Mouse (Mus musculus) forebrain, postnatal 0 days (tissue): ENCODE measurements around the gene Lrg1. TPM values are rescaled to one million over a fixed set of nuclear protein-coding genes. Genes with fewer than 3 reads are reported as not detected.

Source experiments
- ATAC-seq: fragments of 200-750 bp; cut with Nextera tagmentation; 2 replicates; pipeline ENCODE4 v1.8.0; 2017; ENCODE audit warnings: mild to moderate bottlenecking, moderate library complexity
- DNase-seq: peaks from one replicate; pipeline ENCODE4 v3.0.0-alpha.2; 2015
- H3K27ac ChIP-seq: fragments of 300-500 bp; sonication (generic); 2 replicates; pipeline ENCODE4 v1.5.1; 2014; ENCODE audit warnings: low read depth, mild to moderate bottlenecking, antibody characterized with exemption, low read length, moderate library complexity, mixed read lengths
- H3K27me3 ChIP-seq: fragments of 300-500 bp; sonication (generic); 2 replicates; pipeline ENCODE4 v1.6.1; 2014; ENCODE audit warnings: mild to moderate bottlenecking, low read length, mixed read lengths; ENCODE audit not compliant: insufficient read depth
- H3K36me3 ChIP-seq: fragments of 300-500 bp; sonication (generic); 2 replicates; pipeline ENCODE4 v1.6.1; 2014; ENCODE audit warnings: mild to moderate bottlenecking, moderate library complexity; ENCODE audit not compliant: insufficient read depth
- H3K4me1 ChIP-seq: fragments of 300-500 bp; sonication (generic); 2 replicates; pipeline ENCODE4 v1.6.1; 2014; ENCODE audit warnings: antibody characterized with exemption; ENCODE audit not compliant: insufficient read depth
- H3K4me2 ChIP-seq: fragments of 300-500 bp; sonication (generic); 2 replicates; pipeline ENCODE4 v1.6.1; 2014; ENCODE audit warnings: low read depth, mild to moderate bottlenecking, moderate library complexity
- H3K4me3 ChIP-seq: fragments of 300-500 bp; sonication (generic); 2 replicates; pipeline ENCODE4 v1.5.1; 2014; ENCODE audit warnings: low read depth, low read length, mixed read lengths
- H3K9ac ChIP-seq: fragments of 300-500 bp; sonication (generic); 2 replicates; pipeline ENCODE4 v1.6.1; 2014; ENCODE audit warnings: mild to moderate bottlenecking
- H3K9me3 ChIP-seq: fragments of 300-500 bp; sonication (generic); 2 replicates; pipeline ENCODE4 v1.6.1; 2016; ENCODE audit warnings: low read length
- CTCF ChIP-seq: sonication (generic); IDR thresholded peaks from 2 replicates; pipeline ENCODE4 v1.5.1; 2016; ENCODE audit warnings: antibody characterized with exemption, control low read depth, low read depth
- WGBS: fragments of 180-500 bp; shearing (Covaris S2); extraction: QIAGEN DNeasy Blood & Tissue Kit; methylation state at CpG from one replicate; pipeline ENCODE4 v1.1.7; 2014; 5-methylcytosine and 5-hydroxymethylcytosine counted together
- polyA plus RNA-seq: library from polyadenylated mRNA; unstranded; fragments of >200 nt; fragmentation: Nextera tagmentation; extraction: Ambion mirVana; gene quantifications from 2 replicates; pipeline ENCODE4 v1.2.1, GENCODE M21; 2015
- total RNA-seq: library from RNA; depleted of rRNA; stranded (reverse); fragments of >200 nt; gene quantifications from 2 replicates; pipeline ENCODE4 v1.2.3, GENCODE M21; 2014

The Lrg1 gene
- total and polyA plus RNA-seq, 2 experiments from 2014 or later = 0.46 TPM; not detected in 1

DNA sequence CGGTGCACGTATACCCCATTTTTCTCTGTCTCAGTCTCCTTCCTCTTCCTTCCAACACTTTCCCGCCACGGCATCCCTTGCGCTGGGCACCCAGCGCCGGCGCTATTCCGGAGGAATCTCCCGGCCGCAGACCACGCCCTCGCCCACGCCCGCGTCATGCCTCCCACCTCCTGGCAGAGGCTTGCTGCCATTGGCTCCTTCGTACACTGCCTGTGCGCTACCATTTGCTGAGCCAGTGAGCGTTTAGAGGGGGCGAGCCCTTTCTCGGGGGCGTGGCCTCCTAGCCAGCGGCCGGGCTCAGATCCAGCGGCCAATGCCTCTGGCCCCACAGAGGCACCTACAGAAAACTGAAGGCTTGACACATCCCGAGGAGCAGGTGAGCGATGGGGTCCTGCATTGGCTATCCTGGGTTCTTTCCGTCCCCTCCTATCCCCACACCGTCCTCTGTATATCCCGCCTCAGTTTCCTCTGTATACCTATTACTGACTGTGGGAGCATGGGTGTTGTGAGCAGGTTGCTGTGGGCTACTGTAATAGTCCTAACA, 40.5 kb upstream of the Lrg1 start, which contains the start of gene Tnfaip8l1:
TSS of gene Tnfaip8l1 (plus strand) at position 247 of the 544 bp plus-strand sequence.
- Histone ChIP-seq H3K4me3 (peak within 1 kb of the TSS; percentile 39), H3K27ac (no peak within 1 kb of the TSS), H3K4me1 (peaks cover 7% of the 10 kb centered on the region; the same call in 1 of the 2 replicates), H3K9me3 (no peaks in the 10 kb centered on the region), H3K36me3 (no peaks in the 10 kb centered on the region), H3K27me3 (no peaks in the 10 kb centered on the region), H3K4me2 (peak within 1 kb of the TSS; percentile 81), H3K9ac (peak within 1 kb of the TSS; percentile 47)
- no peak; the same call in 1 of the 2 replicates for TF ChIP-seq CTCF
- ATAC-seq (peak; percentile 100), DNase-seq (peak; percentile 94)
- WGBS = 3% methylated on average over 30 of the region's 30 CpGs

DNA sequence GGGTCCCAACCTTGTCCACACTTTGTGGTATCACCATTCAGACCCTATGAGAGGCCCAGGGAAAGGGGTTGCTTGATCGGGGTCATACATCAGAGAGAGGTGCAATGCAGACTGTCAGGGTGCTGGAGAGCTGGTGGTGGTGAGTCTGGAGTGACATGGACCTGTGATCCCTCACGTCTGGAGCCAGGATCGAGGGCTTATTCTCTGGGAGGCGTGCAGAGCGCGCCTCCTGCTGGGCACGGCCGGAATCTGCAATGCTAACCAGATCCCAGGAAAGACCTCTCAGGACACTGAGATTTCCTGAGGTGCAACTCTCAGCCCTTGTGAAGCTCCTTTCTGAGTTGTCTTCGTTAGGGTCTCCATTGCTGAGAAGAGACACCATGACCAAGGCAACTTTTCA, 37.9 kb upstream of the Lrg1 start:
- Histone ChIP-seq H3K4me1 (peaks cover 7% of the 10 kb centered on the region; the same call in 1 of the 2 replicates), H3K27me3 (no peaks in the 10 kb centered on the region), H3K9ac (no peak overlapping the region), H3K4me2 (no peak overlapping the region), H3K9me3 (no peaks in the 10 kb centered on the region), H3K4me3 (no peak overlapping the region), H3K36me3 (no peaks in the 10 kb centered on the region), H3K27ac (no peak overlapping the region)
- WGBS = 10% methylated on average over 9 of the region's 9 CpGs
- DNase-seq (peak; percentile 67), ATAC-seq (no peak)
- peak; percentile 87 for TF ChIP-seq CTCF

DNA sequence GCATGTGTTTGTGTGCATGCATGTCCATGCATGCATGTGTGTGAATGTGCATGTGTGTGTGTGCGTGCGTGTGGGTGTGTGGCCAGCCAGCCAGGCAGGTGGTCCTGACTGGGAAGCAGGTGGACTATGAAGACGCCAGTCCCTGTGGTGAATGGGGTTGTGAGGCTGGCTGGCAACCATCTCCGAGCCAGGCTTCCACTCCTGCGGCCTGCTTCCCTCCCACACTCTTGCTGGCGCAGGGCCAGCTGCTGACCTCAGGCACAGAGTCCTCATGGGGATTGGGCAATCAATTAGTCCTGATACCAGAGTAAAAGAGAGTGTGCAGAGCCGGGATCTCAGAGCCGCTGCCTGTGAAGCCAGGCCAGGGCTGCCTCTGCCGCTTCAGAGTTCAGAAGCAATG, 31.8 kb upstream of the Lrg1 start:
- Histone ChIP-seq H3K4me1 (no peaks in the 10 kb centered on the region), H3K36me3 (no peaks in the 10 kb centered on the region), H3K4me3 (no peak overlapping the region), H3K27me3 (peaks cover 5% of the 10 kb centered on the region; the same call in 1 of the 2 replicates), H3K9me3 (no peaks in the 10 kb centered on the region), H3K9ac (no peak overlapping the region), H3K27ac (no peak overlapping the region), H3K4me2 (no peak overlapping the region)
- peak; percentile 38; the same call in 1 of the 2 replicates for ATAC-seq
- WGBS = 24% methylated on average over 9 of the region's 9 CpGs
- DNase-seq = peak; percentile 36
- no peak for TF ChIP-seq CTCF

GRCm38 (mm10) chr17:56149897-56150296, 28.1 kb upstream of the Lrg1 start:
- TF ChIP-seq CTCF = no peak
- H3K36me3 ChIP-seq = no peaks in the 10 kb centered on the region
- WGBS = 31% methylated on average over 2 of the region's 2 CpGs
- no peak overlapping the region for H3K4me3 ChIP-seq
- no peak overlapping the region for H3K9ac ChIP-seq
- peaks cover 5% of the 10 kb centered on the region; the same call in 1 of the 2 replicates for H3K27me3 ChIP-seq
- H3K27ac ChIP-seq = no peak overlapping the region
- DNase-seq = no peak
- no peak overlapping the region for H3K4me2 ChIP-seq
- H3K4me1 ChIP-seq = no peaks in the 10 kb centered on the region
- ATAC-seq = no peak
- no peaks in the 10 kb centered on the region for H3K9me3 ChIP-seq

- DNase-seq (no peak), ATAC-seq (peak; percentile 48)
- WGBS = 2% methylated on average over 30 of the region's 30 CpGs
- H3K27me3 ChIP-seq = peaks cover 5% of the 10 kb centered on the region; the same call in 1 of the 2 replicates
- H3K4me1 ChIP-seq = no peaks in the 10 kb centered on the region
- no peaks in the 10 kb centered on the region for H3K9me3 ChIP-seq
- no peak overlapping the region for H3K27ac ChIP-seq
- no peak for TF ChIP-seq CTCF
- H3K9ac ChIP-seq = peak overlapping the region; percentile 54
- H3K4me3 ChIP-seq = peak overlapping the region; percentile 32
- H3K4me2 ChIP-seq = peak overlapping the region; percentile 67
- no peaks in the 10 kb centered on the region for H3K36me3 ChIP-seq
Observed at GRCm38 (mm10) chr17:56148790-56149618, 27.2 kb upstream of the Lrg1 start.

DNA sequence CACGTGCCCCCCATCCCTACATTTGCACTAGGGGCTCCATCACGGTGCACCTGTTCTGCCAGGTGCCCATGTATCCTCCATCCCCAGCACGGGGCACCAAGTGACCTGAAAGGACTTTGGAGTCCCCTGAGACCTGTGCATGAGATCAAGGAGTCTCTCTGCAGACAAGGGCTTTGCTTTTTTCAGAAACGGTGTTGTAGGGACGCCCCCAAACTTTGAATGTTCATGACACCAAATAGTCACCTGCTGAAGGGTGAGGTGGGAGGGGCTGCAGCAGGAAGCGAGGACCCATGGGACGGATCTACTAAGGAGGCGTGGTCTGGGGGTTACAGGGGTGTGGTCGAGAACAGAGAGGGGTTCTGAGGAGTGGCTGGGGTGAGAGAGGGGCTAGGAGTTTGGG, 26.5 kb upstream of the Lrg1 start:
- ATAC-seq (no peak), DNase-seq (no peak)
- H3K9ac ChIP-seq = no peak overlapping the region
- 21% methylated on average over 9 of the region's 9 CpGs for WGBS
- H3K27ac ChIP-seq = no peak overlapping the region
- TF ChIP-seq CTCF = no peak
- H3K4me1 ChIP-seq = no peaks in the 10 kb centered on the region
- peak overlapping the region; percentile 67 for H3K4me2 ChIP-seq
- peaks cover 5% of the 10 kb centered on the region; the same call in 1 of the 2 replicates for H3K27me3 ChIP-seq
- H3K36me3 ChIP-seq = no peaks in the 10 kb centered on the region
- no peak overlapping the region for H3K4me3 ChIP-seq
- no peaks in the 10 kb centered on the region for H3K9me3 ChIP-seq

- H3K4me1 ChIP-seq = no peaks in the 10 kb centered on the region
- peaks cover 5% of the 10 kb centered on the region; the same call in 1 of the 2 replicates for H3K27me3 ChIP-seq
- H3K4me2 ChIP-seq = no peak overlapping the region
- DNase-seq (no peak), ATAC-seq (no peak)
- no peak for TF ChIP-seq CTCF
- 75% methylated on average over 12 of the region's 12 CpGs for WGBS
- no peak overlapping the region for H3K4me3 ChIP-seq
- no peaks in the 10 kb centered on the region for H3K9me3 ChIP-seq
- no peaks in the 10 kb centered on the region for H3K36me3 ChIP-seq
- no peak overlapping the region for H3K9ac ChIP-seq
- H3K27ac ChIP-seq = no peak overlapping the region
Observed at GRCm38 (mm10) chr17:56147420-56147819, 25.6 kb upstream of the Lrg1 start.
